In genomic region chr2:127517081-127517480, GRCm38 (mm10) we compare ENCODE assay signal across 14 mouse cellular contexts. TPM values are rescaled to one million over a fixed set of nuclear protein-coding genes. Genes with fewer than 3 reads are reported as not detected.
DNase-seq lines count a peak whose midpoint lies in the region; ATAC-seq lines count a peak whose summit lies in the region.
"Had no signal": no experiment of that assay in that cellular context is flagged by ENCODE, and none has a peak within 500 bp of the region (broad histone marks: within the 10 kb centered on the region; RNA-seq: fewer than 3 reads in every experiment).

No protein-coding gene starts in this region.

- peak; percentile 41 for DNase-seq in cerebellum, adult 11-12 months
- DNase-seq in cerebellum, adult 18-20 months: no peak
- DNase-seq in left cerebral cortex, adult 11 months (ENCODE audit: low spot score): peak; percentile 74
- DNase-seq in left cerebral cortex, postnatal 4 days: no peak
- DNase-seq in left cerebral cortex, postnatal 36 days (ENCODE audit: low spot score in 2 of 2): peak; percentile 72 to 74
- peak; percentile 14 to 36 for DNase-seq in thymus, postnatal 36 days
- no peak for DNase-seq in gastrocnemius, postnatal 10 days
- DNase-seq: cerebellum, adult 8-10 months; heart, postnatal 10 days had no signal

- ATAC-seq in granulocyte monocyte progenitor cell, adult 5-6 weeks (replicated peaks; ENCODE audit: poor library complexity, severe bottlenecking): no peak
- ATAC-seq: inflammation-experienced regulatory T-cells, adult 6 months had no signal

- intact Hi-C loops in left cerebral cortex, postnatal 4 days (cut with DNase I): no loop called here
- intact Hi-C loops in left cerebral cortex, postnatal 36 days (cut with DNase I): no loop called here

RNA-seq across cellular contexts. Expression of gene Kcnip3, which starts 4.8 kb away (rescaled TPM):
- 10 to 100 TPM; 32.3 to 36.6 TPM for total RNA-seq in left cerebral cortex, postnatal 4 days (2021)
- total RNA-seq in left cerebral cortex, postnatal 36 days (2021): 100 to 1,000 TPM; 130 to 133 TPM
- total RNA-seq in gastrocnemius, postnatal 10 days (2021): under 1 TPM; 0.49 to 0.59 TPM
- 37.4 and 50.0 TPM in 2 replicates for total RNA-seq in granulocyte monocyte progenitor cell, adult 5-6 weeks (2014; fragmentation: Nextera tagmentation)
- 19.5 and 23.4 TPM in 2 replicates for total RNA-seq in granulocyte monocyte progenitor cell, adult 5-6 weeks (2017)
- total RNA-seq: neutrophil, adult 5-6 weeks had no signal

RNA-seq across cellular contexts. Expression of gene Prom2, which starts 24.2 kb away (rescaled TPM):
- not detected for total RNA-seq in left cerebral cortex, postnatal 4 days (2021)
- total RNA-seq in left cerebral cortex, postnatal 36 days (2021): under 1 TPM; 0.11 to 0.17 TPM
- not detected for total RNA-seq in gastrocnemius, postnatal 10 days (2021)
- total RNA-seq in granulocyte monocyte progenitor cell, adult 5-6 weeks (2014; fragmentation: Nextera tagmentation): not detected in 2 replicates
- total RNA-seq in granulocyte monocyte progenitor cell, adult 5-6 weeks (2017): not detected in 2 replicates
- total RNA-seq: liver, adult 2 months; megakaryocyte progenitor cell, adult 5-6 weeks; neutrophil, adult 5-6 weeks had no signal

Comparison
In these comparisons a context has a peak if more than half of its experiments do, and no peak if none do; other contexts are left out.
1. DNase-seq: peak in cerebellum, adult 11-12 months (single experiment), left cerebral cortex, adult 11 months (single experiment), left cerebral cortex, postnatal 36 days (2 of 2) and thymus, postnatal 36 days (2 of 2); none in cerebellum, adult 18-20 months (0 of 2), left cerebral cortex, postnatal 4 days (single experiment) and gastrocnemius, postnatal 10 days (single experiment).
2. RNA of gene Kcnip3, which starts 4.8 kb away (total RNA-seq): 130 to 133 TPM in left cerebral cortex, postnatal 36 days, 19.5 to 50.0 TPM in granulocyte monocyte progenitor cell, adult 5-6 weeks and 32.3 to 36.6 TPM in left cerebral cortex, postnatal 4 days; 0.49 to 0.59 TPM in gastrocnemius, postnatal 10 days; every median in the first group is over 10 times any median in the second.